Mouse (Mus musculus) heart, embryonic 14.5 days (tissue): ENCODE data around the gene Pdzd2. TPM values are rescaled to one million over a fixed set of nuclear protein-coding genes. Genes with fewer than 3 reads are reported as not detected.

ENCODE experiments used
- ATAC-seq: fragments of 200-750 bp; cut with Nextera tagmentation; 2 replicates; pipeline ENCODE4 v1.8.0; 2017; ENCODE audit warnings: low read depth, moderate TSS enrichment; ENCODE audit not compliant: insufficient number of reproducible peaks, insufficient read depth, low FRiP score
- H3K27ac ChIP-seq, 2 experiments: fragments of 200-500 bp in 1 of 2; fragments of 300-500 bp in 1 of 2; sonication (generic) in 1 of 2; replicated peaks in 1 of 2; 2 replicates each; pipeline ENCODE4 v1.5.1; 2012 to 2014; ENCODE audit warnings: low read depth in 2 of 2, low read length in 2 of 2, control low read depth in 1 of 2, mild to moderate bottlenecking in 1 of 2, mixed read lengths in 1 of 2; ENCODE audit not compliant: control insufficient read depth in 1 of 2, insufficient read depth in 1 of 2
- H3K27me3 ChIP-seq: fragments of 300-500 bp; sonication (generic); 2 replicates; pipeline ENCODE4 v1.6.1; 2014; ENCODE audit warnings: mild to moderate bottlenecking, low read length, control low read depth; ENCODE audit not compliant: control insufficient read depth, insufficient read depth
- H3K36me3 ChIP-seq: fragments of 300-500 bp; sonication (generic); 2 replicates; pipeline ENCODE4 v1.6.1; 2014; ENCODE audit warnings: mild to moderate bottlenecking, control low read depth, low read length, mixed read lengths; ENCODE audit not compliant: control insufficient read depth, insufficient read depth
- H3K4me1 ChIP-seq, 2 experiments: fragments of 200-500 bp in 1 of 2; fragments of 300-500 bp in 1 of 2; sonication (generic) in 1 of 2; 2 replicates each; pipeline ENCODE4 v1.6.1; 2012 to 2014; ENCODE audit warnings: low read length in 2 of 2, control low read depth in 1 of 2, mixed read lengths in 1 of 2; ENCODE audit not compliant: control insufficient read depth in 2 of 2, insufficient read depth in 2 of 2
- H3K4me2 ChIP-seq: fragments of 300-500 bp; sonication (generic); 2 replicates; pipeline ENCODE4 v1.6.1; 2014; ENCODE audit warnings: mild to moderate bottlenecking, low read length
- H3K4me3 ChIP-seq, 2 experiments: fragments of 200-500 bp in 1 of 2; fragments of 300-500 bp in 1 of 2; sonication (generic) in 1 of 2; 2 replicates each; pipeline ENCODE4 v1.5.1; 2012 to 2014; ENCODE audit warnings: low read length in 2 of 2, mild to moderate bottlenecking in 2 of 2, control low read depth in 1 of 2, low read depth in 1 of 2, moderate library complexity in 1 of 2; ENCODE audit not compliant: control insufficient read depth in 1 of 2, insufficient read depth in 1 of 2
- H3K9ac ChIP-seq: fragments of 300-500 bp; sonication (generic); 2 replicates; pipeline ENCODE4 v1.6.1; 2014; ENCODE audit warnings: mild to moderate bottlenecking, low read length
- H3K9me3 ChIP-seq: fragments of 300-500 bp; sonication (generic); 2 replicates; pipeline ENCODE4 v1.6.1; 2016; ENCODE audit warnings: low read length, control low read depth; ENCODE audit not compliant: control insufficient read depth
- WGBS: fragments of 180-500 bp; shearing (Covaris S2); extraction: QIAGEN DNeasy Blood & Tissue Kit; methylation state at CpG from one replicate; pipeline ENCODE4 v1.1.7; 2014; 5-methylcytosine and 5-hydroxymethylcytosine counted together
- polyA plus RNA-seq: library from polyadenylated mRNA; unstranded; fragments of >200 nt; fragmentation: Nextera tagmentation; extraction: Ambion mirVana; gene quantifications from 2 replicates; pipeline ENCODE4 v1.2.1, GENCODE M21; 2014

Pdzd2 gene
- polyA plus RNA-seq, 1 experiment from 2014 or later: 16.8 TPM

DNA sequence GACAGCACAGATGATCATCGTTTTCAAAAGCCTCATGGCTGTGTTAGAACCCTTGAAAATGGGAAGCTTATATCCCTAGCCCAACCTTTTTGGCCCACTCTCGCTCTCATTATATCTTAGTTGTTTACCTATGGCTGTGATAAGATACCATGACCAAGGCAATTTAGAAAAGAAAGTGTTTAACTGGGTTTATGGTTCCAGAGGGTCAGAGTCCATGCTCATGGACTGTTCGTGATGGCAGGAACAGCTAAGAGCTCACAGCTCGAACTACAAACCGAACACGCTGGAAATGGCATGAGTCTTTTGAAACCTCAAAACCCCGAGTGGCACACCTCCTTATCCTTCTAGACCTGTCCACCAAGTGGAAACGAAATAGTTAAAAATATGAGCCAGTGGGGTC lies 11.2 kb upstream of the Pdzd2 start:
- Histone ChIP-seq H3K4me1 (peaks cover 37 to 43% of the 10 kb centered on the region in 2 experiments), H3K9ac (no peak overlapping the region), H3K27ac (peak overlapping the region; percentile 91 to 98; a peak in 2 of 4 replicates), H3K4me3 (no peak overlapping the region), H3K9me3 (0 out of 2 replicates have a peak, but pooled peaks cover 6% of the 10 kb centered on the region), H3K27me3 (no peaks in the 10 kb centered on the region), H3K4me2 (no peak overlapping the region), H3K36me3 (no peaks in the 10 kb centered on the region)
- no peak for ATAC-seq
- WGBS: 83% methylated on average over 8 of the region's 8 CpGs

DNA sequence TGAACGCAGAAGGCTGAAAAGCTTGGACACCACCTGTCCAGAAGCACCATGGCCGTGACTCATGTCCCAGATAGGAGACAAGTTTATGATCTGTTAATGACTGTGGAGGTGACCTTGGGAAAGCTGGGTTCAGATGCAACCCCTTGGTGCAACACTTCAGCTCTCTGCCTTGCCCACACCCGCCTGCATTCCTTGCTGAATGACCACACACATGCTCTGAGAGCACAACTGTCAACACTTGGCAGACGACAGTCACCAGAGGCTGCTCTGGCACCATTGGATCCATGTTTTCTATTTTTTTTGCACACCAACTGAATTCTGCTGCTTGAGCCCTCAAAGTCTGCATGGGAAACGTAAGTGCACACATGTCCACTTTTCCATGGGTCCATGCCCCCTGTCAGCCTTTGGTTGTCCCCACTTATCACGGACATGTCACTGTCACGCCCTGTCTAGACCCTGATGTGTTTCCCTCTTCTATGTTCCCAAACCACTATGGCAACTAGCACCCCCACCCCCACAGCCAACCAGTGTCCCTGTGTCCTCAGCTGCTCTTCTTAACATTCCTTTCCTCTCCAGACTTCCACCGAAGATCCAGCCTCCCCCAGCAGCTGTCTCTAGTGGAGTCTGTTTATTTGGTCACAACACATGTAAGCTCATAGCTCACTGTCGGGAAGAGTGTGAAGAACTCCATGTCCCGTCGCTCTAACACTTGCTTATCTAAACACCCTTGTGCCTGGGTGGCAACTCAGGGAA lies 10.0 kb upstream of the Pdzd2 start:
- 0 out of 2 replicates have a peak, but pooled peaks cover 6% of the 10 kb centered on the region for H3K9me3 ChIP-seq
- H3K4me2 ChIP-seq: peak overlapping the region; percentile 41
- no peaks in the 10 kb centered on the region for H3K27me3 ChIP-seq
- H3K4me3 ChIP-seq: no peak overlapping the region
- peak overlapping the region; percentile 91 to 98 for H3K27ac ChIP-seq
- H3K4me1 ChIP-seq: peaks cover 37 to 46% of the 10 kb centered on the region in 2 experiments
- H3K36me3 ChIP-seq: no peaks in the 10 kb centered on the region
- no peak overlapping the region for H3K9ac ChIP-seq
- ATAC-seq: peak; percentile 84
- WGBS: 17% methylated on average over 11 of the region's 11 CpGs

DNA sequence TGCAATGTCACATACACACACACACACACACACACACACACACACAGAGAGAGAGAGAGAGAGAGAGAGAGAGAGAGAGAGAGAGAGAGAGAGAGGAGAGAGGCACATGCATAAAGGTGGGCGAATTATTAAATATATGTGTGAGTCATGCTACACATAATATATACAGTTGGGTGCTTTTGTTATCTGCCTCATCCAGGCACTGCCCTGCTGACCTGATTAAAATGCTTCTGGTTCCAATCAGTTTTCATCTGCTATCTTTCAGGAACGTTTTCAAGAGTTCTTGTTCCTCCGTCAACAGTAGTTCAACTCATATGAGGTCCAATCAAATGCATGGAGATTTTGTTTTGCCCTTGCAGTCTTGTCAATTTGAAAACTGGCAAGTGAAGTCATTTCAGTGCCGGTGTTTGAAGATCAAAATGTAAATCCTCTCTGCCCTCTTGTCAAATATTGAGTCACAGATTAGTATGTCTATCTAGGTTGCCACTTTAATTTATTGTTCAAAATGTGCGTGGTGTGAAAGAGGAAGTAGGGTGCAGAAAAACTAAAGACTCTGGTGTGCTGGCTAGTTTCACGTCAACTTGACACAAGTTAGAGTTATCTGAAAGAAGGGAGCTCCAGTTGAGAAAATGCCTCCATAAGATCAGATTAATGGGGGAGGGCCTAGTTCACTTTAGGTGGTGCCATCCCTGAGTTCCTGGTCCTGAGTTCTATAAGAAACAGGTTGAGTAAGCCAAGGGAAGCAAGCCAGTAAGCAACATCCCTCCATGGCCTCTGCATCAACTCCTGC lies 2.6 kb upstream of the Pdzd2 start:
- whole genome bisulfite sequencing: 75% methylated on average over 6 of the region's 6 CpGs
- H3K27me3 ChIP-seq: 0 out of 2 replicates have a peak, but pooled peaks cover 6% of the 10 kb centered on the region
- H3K4me2 ChIP-seq: no peak overlapping the region
- H3K9me3 ChIP-seq: 0 out of 2 replicates have a peak, but pooled peaks cover 6% of the 10 kb centered on the region
- H3K27ac ChIP-seq: no peak overlapping the region
- H3K4me3 ChIP-seq: no peak overlapping the region
- no peaks in the 10 kb centered on the region for H3K36me3 ChIP-seq
- ATAC-seq: no peak
- H3K9ac ChIP-seq: no peak overlapping the region
- peaks cover 18 to 38% of the 10 kb centered on the region in 2 experiments for H3K4me1 ChIP-seq

DNA sequence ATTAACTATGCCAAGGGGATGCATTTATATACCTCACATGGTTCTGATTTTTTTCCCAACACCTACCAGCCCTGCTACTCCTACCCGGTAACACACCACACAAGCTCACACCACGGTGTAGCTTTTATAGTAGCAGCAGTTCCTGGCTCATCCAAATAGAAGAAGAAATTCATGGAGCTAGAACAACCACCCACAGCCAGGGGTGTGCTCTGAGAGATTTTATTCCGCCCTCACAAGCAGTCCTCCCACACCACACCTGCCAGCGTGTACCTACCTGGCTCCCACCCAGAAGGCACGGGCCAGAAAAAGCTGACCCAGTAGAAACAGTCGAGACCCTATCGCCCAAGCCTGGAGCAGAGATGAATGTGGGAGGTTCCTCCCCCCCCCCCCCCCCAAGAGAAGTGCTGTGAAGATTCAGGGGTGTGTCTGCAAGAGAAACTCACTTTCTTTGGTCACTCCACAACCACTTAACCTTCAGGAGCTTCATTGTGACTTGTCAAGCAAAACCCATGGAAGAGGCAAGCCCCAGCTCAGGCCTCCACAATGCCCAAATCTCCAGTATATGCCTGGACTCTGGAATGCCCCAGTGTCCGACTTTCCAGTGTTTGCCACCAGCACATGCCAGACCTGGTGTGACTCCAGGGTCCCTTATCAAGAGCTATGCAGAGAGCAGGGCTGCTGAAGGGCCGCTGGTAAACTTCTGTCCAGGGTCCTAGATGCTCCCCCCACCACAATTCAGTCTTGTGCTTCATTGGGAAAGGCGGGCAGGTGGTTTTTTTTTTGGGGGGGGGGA lies 1.2 kb downstream of the Pdzd2 start:
- 0 out of 2 replicates have a peak, but pooled peaks cover 6% of the 10 kb centered on the region for H3K27me3 ChIP-seq
- peaks cover 15 to 39% of the 10 kb centered on the region in 2 experiments for H3K4me1 ChIP-seq
- peak overlapping the region; percentile 75 for H3K9ac ChIP-seq
- H3K27ac ChIP-seq: peak overlapping the region in 1 of 2 experiments; percentile 73; a peak in 1 of 4 replicates
- WGBS: 32% methylated on average over 10 of the region's 10 CpGs
- peaks cover 7% of the 10 kb centered on the region for H3K36me3 ChIP-seq
- H3K9me3 ChIP-seq: no peaks in the 10 kb centered on the region
- peak overlapping the region; percentile 82 for H3K4me2 ChIP-seq
- peak overlapping the region; percentile 63 to 68 for H3K4me3 ChIP-seq
- no peak for ATAC-seq

DNA sequence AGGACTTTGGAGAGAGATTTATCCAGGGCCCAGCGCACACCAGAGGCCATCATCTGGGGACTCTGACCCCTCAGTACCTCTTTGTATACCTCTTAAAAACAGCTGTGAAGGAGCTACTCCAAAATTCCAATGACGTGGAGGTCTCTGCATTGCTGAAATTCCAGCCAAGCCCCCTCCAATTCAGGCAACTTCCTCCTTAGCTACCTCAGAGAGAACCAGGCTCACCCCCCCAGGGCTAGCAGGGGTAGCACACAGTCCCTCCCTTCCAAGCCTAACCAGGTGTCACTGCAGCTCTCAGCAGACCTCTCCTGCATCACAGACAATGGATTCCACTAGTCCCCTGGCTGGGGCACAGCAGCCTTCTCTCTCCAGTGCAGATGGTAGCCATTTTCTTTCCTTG lies 4.5 kb downstream of the Pdzd2 start:
- H3K27ac ChIP-seq: no peak overlapping the region
- no peak overlapping the region for H3K4me2 ChIP-seq
- no peak overlapping the region for H3K9ac ChIP-seq
- H3K9me3 ChIP-seq: no peaks in the 10 kb centered on the region
- 34% methylated on average over 2 of the region's 2 CpGs for WGBS
- H3K27me3 ChIP-seq: no peaks in the 10 kb centered on the region
- no peak overlapping the region for H3K4me3 ChIP-seq
- ATAC-seq: no peak
- H3K4me1 ChIP-seq: peaks cover 19 to 44% of the 10 kb centered on the region in 2 experiments
- H3K36me3 ChIP-seq: peaks cover 7% of the 10 kb centered on the region

DNA sequence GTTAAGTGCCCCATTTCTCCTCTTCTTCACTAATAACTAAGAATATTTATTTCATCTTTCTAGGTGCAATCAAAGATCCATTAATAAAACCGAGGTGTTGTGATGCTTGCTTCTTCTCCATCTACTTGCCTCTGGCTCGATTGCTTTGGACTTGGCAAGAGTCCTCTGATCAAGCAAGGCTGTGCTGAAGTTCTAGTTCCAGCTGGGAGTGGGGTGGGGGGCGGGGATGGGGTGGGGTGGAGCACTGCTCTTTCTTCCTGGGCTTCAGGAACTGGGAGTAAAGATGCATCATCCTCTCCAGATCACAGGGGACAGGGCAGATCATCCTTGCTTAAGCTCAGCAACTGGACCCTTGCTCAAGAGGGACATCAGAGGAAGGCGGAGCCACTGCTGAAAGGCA lies 5.5 kb downstream of the Pdzd2 start:
- Histone ChIP-seq H3K4me2 (no peak overlapping the region), H3K9me3 (no peaks in the 10 kb centered on the region), H3K4me3 (no peak overlapping the region), H3K27ac (no peak overlapping the region), H3K4me1 (peaks cover 17 to 41% of the 10 kb centered on the region in 2 experiments), H3K36me3 (peaks cover 7% of the 10 kb centered on the region), H3K27me3 (no peaks in the 10 kb centered on the region), H3K9ac (no peak overlapping the region)
- no peak for ATAC-seq
- WGBS: 62% methylated on average over 4 of the region's 4 CpGs

DNA sequence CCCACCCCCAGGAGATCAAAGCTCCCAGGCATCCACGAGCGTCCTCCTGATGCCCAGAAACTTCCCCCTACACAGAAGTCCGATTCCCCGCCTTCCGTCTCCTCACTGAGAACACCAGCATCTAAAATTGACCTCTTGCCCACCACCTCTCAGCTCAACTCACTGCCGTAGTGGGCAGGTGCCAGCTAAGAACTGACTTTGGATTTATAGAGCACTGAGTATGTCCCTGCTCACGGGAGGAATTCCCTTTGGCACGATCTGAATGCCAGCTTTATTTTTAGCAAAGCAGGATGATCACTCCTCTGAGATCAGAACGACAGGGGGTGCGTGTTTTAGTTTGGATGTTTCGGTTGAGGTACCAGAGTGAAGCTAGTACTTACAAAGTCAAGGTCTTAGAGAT lies 7.1 kb downstream of the Pdzd2 start:
- no peak for ATAC-seq
- H3K27me3 ChIP-seq: no peaks in the 10 kb centered on the region
- peak overlapping the region; percentile 28 for H3K4me2 ChIP-seq
- peak overlapping the region in 1 of 2 experiments; percentile 39; a peak in 2 of 4 replicates for H3K27ac ChIP-seq
- peaks cover 10 to 34% of the 10 kb centered on the region in 2 experiments for H3K4me1 ChIP-seq
- H3K9ac ChIP-seq: 0 out of 2 replicates have a peak overlapping the region, but pooled peaks have one; percentile 12
- peaks cover 7% of the 10 kb centered on the region for H3K36me3 ChIP-seq
- H3K9me3 ChIP-seq: no peaks in the 10 kb centered on the region
- WGBS: 40% methylated on average over 11 of the region's 11 CpGs
- H3K4me3 ChIP-seq: no peak overlapping the region
